Mouse (Mus musculus): ENCODE measurements around the gene Gm10338.
"Not testable (repeated sequence)": the region's sequence is repeated elsewhere in the genome, so short reads cannot be mapped to it uniquely, and the experiment has no call there.

Gene Gm10338

DNA sequence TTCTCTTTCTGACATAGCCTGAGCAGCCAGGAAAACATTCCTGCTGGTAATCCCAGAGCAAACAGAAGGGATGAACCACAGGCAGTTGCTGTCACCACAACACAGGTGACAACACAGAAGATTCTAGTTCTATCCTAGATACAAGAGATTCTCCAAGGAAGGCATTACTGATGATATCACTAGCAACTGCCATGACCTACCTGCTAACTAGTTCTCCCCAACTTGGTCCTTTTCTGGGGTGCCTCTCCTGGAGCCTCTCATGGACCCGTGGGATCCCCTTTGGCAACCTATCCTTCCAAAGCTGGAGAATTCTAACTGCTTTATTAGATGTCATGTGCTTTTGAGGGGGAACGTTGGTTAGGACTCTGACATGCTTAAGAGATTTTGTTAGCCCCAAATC is at the start of gene Gm10338:
TSS of gene Gm10338 (minus strand) at position 101 of the 400 bp plus-strand sequence.
- DNase-seq = not testable (repeated sequence)

- not testable (repeated sequence) for DNase-seq
Measured at GRCm38 (mm10) chr14:7643872-7644271, 48.5 kb upstream of the Gm10338 start, which contains the start of gene Gm10128. Gene Gm10128 (minus strand): TSS chr14:7643972.

DNA sequence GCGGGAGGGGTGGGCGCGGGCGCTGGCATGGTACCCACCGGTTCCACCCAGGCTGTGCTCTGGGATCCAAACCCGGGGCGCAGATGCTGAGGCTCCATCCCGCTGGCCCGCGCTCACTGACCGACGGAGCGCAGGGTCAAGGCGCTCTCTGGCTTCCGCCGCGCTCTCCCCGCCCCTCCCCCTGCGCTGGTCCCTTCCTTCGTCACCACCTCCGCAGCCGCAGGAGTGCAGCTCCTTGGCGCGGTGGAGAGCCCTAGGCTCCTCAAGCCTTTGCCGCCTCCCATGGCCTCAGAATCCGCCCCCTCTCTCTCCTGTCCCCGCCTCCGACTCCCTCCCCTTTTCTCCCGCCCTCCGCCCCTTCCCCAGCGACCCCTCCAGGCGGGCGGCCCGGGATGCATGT is 27.0 kb downstream of the Gm10338 start, which contains the start of gene Gm3558:
TSS of gene Gm3558 (minus strand) at position 185 of the 400 bp plus-strand sequence.
- peak; percentile 2 to 9 for DNase-seq

- peak; percentile 13 for DNase-seq
Measured at GRCm38 (mm10) chr14:7567890-7568289, 27.5 kb downstream of the Gm10338 start.

GRCm38 (mm10) chr14:7567266-7567665 is 28.1 kb downstream of the Gm10338 start:
- peak; percentile 40 to 45 for DNase-seq

Measured in cerebellum, adult 18-20 months (tissue).